Mouse (Mus musculus) myocyte (in vitro differentiated cells): Measurements from ENCODE around the gene Hoxa4.

ENCODE experiments used
- E2F4 ChIP-seq: IDR thresholded peaks from one replicate; pipeline ENCODE4 v1.6.1; 2011; ENCODE audit warnings: mild to moderate bottlenecking, control low read depth, moderate library complexity; ENCODE audit not compliant: insufficient read depth
- MAX ChIP-seq: IDR thresholded peaks from one replicate; pipeline ENCODE4 v1.6.1; 2011; ENCODE audit warnings: low read depth, mild to moderate bottlenecking, control low read depth
- MYOD1 ChIP-seq, 3 experiments: IDR thresholded peaks; one replicate each; pipeline ENCODE4 v1.6.1; 2011; ENCODE audit warnings: control low read depth in 2 of 3, low read depth in 2 of 3, mild to moderate bottlenecking in 2 of 3, moderate library complexity in 1 of 3; ENCODE audit not compliant: insufficient read length in 2 of 3, control insufficient read depth in 1 of 3
- MYOG ChIP-seq, 3 experiments: IDR thresholded peaks; one replicate each; pipeline ENCODE4 v1.6.1; 2011; ENCODE audit warnings: control low read depth in 2 of 3, low read depth in 2 of 3, mild to moderate bottlenecking in 2 of 3; ENCODE audit not compliant: insufficient read length in 2 of 3, control insufficient read depth in 1 of 3, insufficient read depth in 1 of 3
- POLR2A ChIP-seq: IDR thresholded peaks from one replicate; pipeline ENCODE4 v1.6.1; 2011; ENCODE audit warnings: low read depth, mild to moderate bottlenecking, control low read depth, moderate library complexity; ENCODE audit not compliant: insufficient read length
- POLR2AphosphoS2 ChIP-seq: IDR thresholded peaks from one replicate; pipeline ENCODE4 v1.6.1; 2011; ENCODE audit warnings: low read depth, control low read depth; ENCODE audit not compliant: insufficient read length
- REST ChIP-seq: IDR thresholded peaks from one replicate; pipeline ENCODE4 v1.6.1; 2011; ENCODE audit warnings: mild to moderate bottlenecking, control low read depth, moderate library complexity; ENCODE audit not compliant: insufficient read depth, insufficient read length
- SRF ChIP-seq: IDR thresholded peaks from one replicate; pipeline ENCODE4 v1.6.1; 2011; ENCODE audit warnings: low read depth; ENCODE audit not compliant: control insufficient read depth, insufficient read length
- TCF12 ChIP-seq: IDR thresholded peaks from one replicate; pipeline ENCODE4 v1.6.1; 2011; ENCODE audit warnings: mild to moderate bottlenecking, control low read depth; ENCODE audit not compliant: poor library complexity, insufficient read depth, severe bottlenecking
- USF1 ChIP-seq: IDR thresholded peaks from one replicate; pipeline ENCODE4 v1.6.1; 2011; ENCODE audit warnings: low read depth, mild to moderate bottlenecking, control low read depth, moderate library complexity

DNA sequence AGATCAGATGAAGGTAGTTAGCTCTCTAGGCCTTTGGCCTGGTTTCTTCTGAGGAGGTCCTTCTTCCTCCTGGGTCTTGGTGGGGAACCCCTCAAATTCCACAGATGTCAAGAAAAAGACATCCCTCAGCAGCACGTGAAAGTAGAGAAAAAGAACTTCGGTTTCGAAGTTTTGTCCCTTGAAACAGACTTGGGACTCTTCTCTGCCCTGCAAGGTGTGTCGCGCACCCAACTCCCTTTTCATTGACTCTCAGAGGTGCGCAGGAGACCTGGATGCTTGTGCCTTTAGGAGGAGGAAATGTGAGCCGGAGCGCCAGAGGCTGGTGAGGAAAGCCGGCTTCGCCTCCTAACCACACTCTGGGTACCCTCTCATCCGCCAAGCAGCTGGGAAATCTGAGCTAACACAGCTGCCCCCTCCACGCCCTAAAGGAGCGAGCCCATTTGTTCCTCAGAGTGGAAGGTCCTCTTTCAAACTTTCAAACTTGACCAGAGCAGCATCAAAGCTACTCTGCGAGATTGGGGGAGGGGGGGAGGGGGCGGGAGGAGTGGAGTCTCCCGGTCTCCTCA, 41.1 kb downstream of the Hoxa4 start:
- TF ChIP-seq TCF12, result peak; percentile 78
- TF ChIP-seq POLR2A, result no peak
- TF ChIP-seq MYOD1 (IDR thresholded peaks at IDR 0.05; ENCODE audit: control insufficient read depth in 1 of 3, insufficient read length in 2 of 3, low read depth in 2 of 3), result peak; percentile 42 to 96 (median 90)
- peak; percentile 79 to 98 (median 91) for TF ChIP-seq MYOG (IDR thresholded peaks at IDR 0.05; ENCODE audit: control insufficient read depth in 1 of 3, insufficient read depth in 1 of 3, insufficient read length in 2 of 3, low read depth in 2 of 3)
- no peak for TF ChIP-seq USF1
- TF ChIP-seq MAX, result no peak
- TF ChIP-seq POLR2AphosphoS2, result no peak
- no peak for TF ChIP-seq REST
- TF ChIP-seq E2F4, result no peak
- no peak for TF ChIP-seq SRF
